Mouse (Mus musculus): Measurements from ENCODE around the gene Slc30a10.
A peak's percentile ranks its signal among the peaks of the same experiment; 100 is the strongest.

Slc30a10 gene

GRCm38 (mm10) chr1:185469551-185470021, 14.9 kb downstream of the Slc30a10 start:
- no peak for DNase-seq (ENCODE audit: low read depth)

GRCm38 (mm10) chr1:185472025-185472720, 17.5 kb downstream of the Slc30a10 start:
- DNase-seq (ENCODE audit: low read depth): no peak

- DNase-seq (ENCODE audit: low read depth): no peak
Measured at GRCm38 (mm10) chr1:185472730-185473129, 18.1 kb downstream of the Slc30a10 start.

- no peak for DNase-seq (ENCODE audit: low read depth)
Measured at GRCm38 (mm10) chr1:185473437-185473836, 18.8 kb downstream of the Slc30a10 start.

GRCm38 (mm10) chr1:185479861-185480260, 25.2 kb downstream of the Slc30a10 start:
- no peak for DNase-seq (ENCODE audit: low read depth)

- DNase-seq (ENCODE audit: low read depth): peak; percentile 8
Measured at GRCm38 (mm10) chr1:185482001-185482761, 27.5 kb downstream of the Slc30a10 start.

- no peak for DNase-seq (ENCODE audit: low read depth)
Measured at GRCm38 (mm10) chr1:185482762-185483161, 28.1 kb downstream of the Slc30a10 start.

GRCm38 (mm10) chr1:185483356-185484057, 28.9 kb downstream of the Slc30a10 start:
- DNase-seq (ENCODE audit: low read depth): no peak

- no peak for DNase-seq (ENCODE audit: low read depth)
Measured at GRCm38 (mm10) chr1:185484281-185484680, 29.6 kb downstream of the Slc30a10 start.

GRCm38 (mm10) chr1:185489893-185490292, 35.2 kb downstream of the Slc30a10 start:
- no peak for DNase-seq (ENCODE audit: low read depth)

GRCm38 (mm10) chr1:185490603-185491002, 36.0 kb downstream of the Slc30a10 start:
- DNase-seq (ENCODE audit: low read depth): no peak

- DNase-seq (ENCODE audit: low read depth): no peak
Measured at GRCm38 (mm10) chr1:185493439-185494034, 38.9 kb downstream of the Slc30a10 start.

GRCm38 (mm10) chr1:185496791-185497460, 42.3 kb downstream of the Slc30a10 start:
- no peak for DNase-seq (ENCODE audit: low read depth)

GRCm38 (mm10) chr1:185500602-185501001, 46.0 kb downstream of the Slc30a10 start:
- no peak for DNase-seq (ENCODE audit: low read depth)

GRCm38 (mm10) chr1:185501801-185502340, 47.2 kb downstream of the Slc30a10 start:
- peak; percentile 17 for DNase-seq (ENCODE audit: low read depth)

- no peak for DNase-seq (ENCODE audit: low read depth)
Measured at GRCm38 (mm10) chr1:185502550-185502949, 47.9 kb downstream of the Slc30a10 start.

GRCm38 (mm10) chr1:185509042-185509441, 54.4 kb downstream of the Slc30a10 start:
- DNase-seq (ENCODE audit: low read depth): no peak

GRCm38 (mm10) chr1:185511306-185511705, 56.7 kb downstream of the Slc30a10 start:
- no peak for DNase-seq (ENCODE audit: low read depth)

- no peak for DNase-seq (ENCODE audit: low read depth)
Measured at GRCm38 (mm10) chr1:185515526-185515979, 60.9 kb downstream of the Slc30a10 start.

GRCm38 (mm10) chr1:185516041-185516440, 61.4 kb downstream of the Slc30a10 start:
- no peak for DNase-seq (ENCODE audit: low read depth)

GRCm38 (mm10) chr1:185517566-185517965, 62.9 kb downstream of the Slc30a10 start:
- no peak for DNase-seq (ENCODE audit: low read depth)

Data from fibroblast of lung, adult 2 months (primary cell).